Mouse (Mus musculus) sigmoid colon, adult 10 weeks (tissue): ENCODE data around the gene Stn1. TPM values are rescaled to one million over a fixed set of nuclear protein-coding genes. Genes with fewer than 3 reads are reported as not detected.

Source experiments
- polyA plus RNA-seq: library from polyadenylated mRNA; stranded (reverse); fragments of 350-450 nt; fragmentation: Illumina TruSeq; extraction: RNeasy Lipid Tissue Mini Kit (QIAGEN cat#74804); gene quantifications from one replicate; pipeline ENCODE4 v1.2.3, GENCODE M21; 2014; ENCODE audit warnings: low read depth, low replicate concordance

Gene Stn1
- 5.3 TPM for polyA plus RNA-seq

GRCm38 (mm10) chr19:47537300-47537792 lies at the start of gene Stn1:
Stn1 (minus strand) TSS chr19:47537507.

GRCm38 (mm10) chr19:47579225-47579787 lies 42.0 kb upstream of the Stn1 start, which contains the start of gene Slk:
Slk (plus strand) TSS chr19:47579678.

GRCm38 (mm10) chr19:47464304-47465241 lies 72.7 kb downstream of the Stn1 start, which contains the start of gene Sh3pxd2a:
Sh3pxd2a (minus strand) TSS chr19:47464401.

Other genes starting within 250 kb of the Stn1 start
- gene Sh3pxd2a, start 73.1 kb downstream of the Stn1 start, polyA plus RNA-seq, result 9.3 TPM
- gene Slk, start 42.2 kb upstream of the Stn1 start, polyA plus RNA-seq, result 385 TPM
- not detected for gene Col17a1, start 154.6 kb upstream of the Stn1 start, polyA plus RNA-seq
- 203 TPM for gene Sfr1, start 194.2 kb upstream of the Stn1 start, polyA plus RNA-seq